Comparison of ENCODE assay signal across 8 mouse cellular contexts in genomic region chr13:21786899-21787629, GRCm38 (mm10). TPM values are rescaled to one million over a fixed set of nuclear protein-coding genes. Genes with fewer than 3 reads are reported as not detected.
A peak's percentile ranks its signal among the peaks of the same experiment; 100 is the strongest.
DNase-seq lines count a peak whose midpoint lies in the region; ATAC-seq lines count a peak whose summit lies in the region.
"Not testable (repeated sequence)": the region's sequence is repeated elsewhere in the genome, so short reads cannot be mapped to it uniquely, and the experiment has no call there.

Gene Hist1h2an, minus strand, starts transcription at chr13:21787218.
Gene Hist1h2bp, plus strand, starts transcription at chr13:21787461.

- H3K4me2 ChIP-seq in heart, embryonic 13.5 days, result peak within 1 kb of the TSS; percentile 69
- H3K4me2 ChIP-seq in liver, embryonic 12.5 days, result peak within 1 kb of the TSS; percentile 67
- peak within 1 kb of the TSS; percentile 57 for H3K4me2 ChIP-seq in stomach, embryonic 15.5 days

- not testable (repeated sequence) for H3K27ac ChIP-seq in brown adipose tissue, adult 24 weeks (replicated peaks; ENCODE audit: low read depth, low read length)
- peak within 1 kb of the TSS; percentile 86 for H3K27ac ChIP-seq in heart, embryonic 13.5 days (replicated peaks)
- H3K27ac ChIP-seq in liver, embryonic 12.5 days, result peak within 1 kb of the TSS; percentile 100
- H3K27ac ChIP-seq in stomach, embryonic 15.5 days, result peak within 1 kb of the TSS; percentile 89

- H3K36me3 ChIP-seq in heart, embryonic 13.5 days; liver, embryonic 12.5 days; stomach, embryonic 15.5 days: not testable (repeated sequence)

- peak within 1 kb of the TSS; percentile 52 for H3K4me3 ChIP-seq in brown adipose tissue, adult 24 weeks (ENCODE audit: insufficient read depth, low read depth, low read length)
- H3K4me3 ChIP-seq in heart, embryonic 13.5 days, result peak within 1 kb of the TSS; percentile 49
- peak within 1 kb of the TSS; percentile 54 for H3K4me3 ChIP-seq in liver, embryonic 12.5 days
- peak within 1 kb of the TSS; percentile 37 for H3K4me3 ChIP-seq in stomach, embryonic 15.5 days (replicated peaks)

- H3K9me3 ChIP-seq in heart, embryonic 13.5 days; liver, embryonic 12.5 days (replicated peaks); stomach, embryonic 15.5 days: not testable (repeated sequence)

- H3K4me1 ChIP-seq in brown adipose tissue, adult 24 weeks (ENCODE audit: control insufficient read depth, insufficient read depth, insufficient read length, low read length), result not testable (repeated sequence)
- H3K4me1 ChIP-seq in heart, embryonic 13.5 days, result peaks cover 44% of the 10 kb centered on the region
- peaks cover 64% of the 10 kb centered on the region for H3K4me1 ChIP-seq in liver, embryonic 12.5 days
- peaks cover 12% of the 10 kb centered on the region for H3K4me1 ChIP-seq in stomach, embryonic 15.5 days

- not testable (repeated sequence) for H3K27me3 ChIP-seq in heart, embryonic 13.5 days (replicated peaks); liver, embryonic 12.5 days (replicated peaks); stomach, embryonic 15.5 days (replicated peaks)

- under 1% methylated on average over 43 of the region's 63 CpGs for WGBS in heart, embryonic 13.5 days
- WGBS in liver, embryonic 12.5 days (ENCODE audit: insufficient replicate concordance), result under 1% methylated on average over 38 of the region's 63 CpGs
- WGBS in stomach, embryonic 15.5 days, result 0% methylated on average over 38 of the region's 63 CpGs

- ATAC-seq in heart, embryonic 13.5 days (ENCODE audit: extremely low read depth, insufficient number of reproducible peaks, low FRiP score, low TSS enrichment), result peak; percentile 83
- ATAC-seq in liver, embryonic 12.5 days, result peak; percentile 88
- ATAC-seq in stomach, embryonic 15.5 days (ENCODE audit: insufficient read depth, low FRiP score, low read depth), result peak; percentile 91

- DNase-seq in CD4-positive helper T cell, adult 2 months (ENCODE audit: low read depth, low spot score), result peak; percentile 94
- DNase-seq in fat pad, adult 2 months (ENCODE audit: extremely low read depth, low read depth, low spot score), result peak; percentile 92
- DNase-seq in kidney, postnatal 10 days, result peak; percentile 86
- DNase-seq in natural killer cell, adult 2 months (ENCODE audit: low spot score in 2 of 2), result peak; percentile 86 to 89

- H3K9ac ChIP-seq in heart, embryonic 13.5 days, result peak within 1 kb of the TSS; percentile 78
- H3K9ac ChIP-seq in liver, embryonic 12.5 days, result peak within 1 kb of the TSS; percentile 78
- not testable (repeated sequence) for H3K9ac ChIP-seq in stomach, embryonic 15.5 days

RNA-seq across cellular contexts. Expression of gene Hist1h2an, which starts in this region (rescaled TPM):
- polyA plus RNA-seq in brown adipose tissue, adult 24 weeks (2012; ENCODE audit: insufficient read depth, insufficient read length, missing spikeins), result not detected in 2 replicates
- 1.2 and 6.6 TPM in 2 replicates for polyA plus RNA-seq in heart, embryonic 13.5 days (2015; fragmentation: Nextera tagmentation; extraction: Ambion mirVana)
- 11.2 and 14.0 TPM in 2 replicates for polyA plus RNA-seq in liver, embryonic 12.5 days (2016; fragmentation: Nextera tagmentation; extraction: Ambion mirVana)
- polyA plus RNA-seq in stomach, embryonic 15.5 days (2015; fragmentation: Nextera tagmentation; extraction: Ambion mirVana), result 9.6 and 16.6 TPM in 2 replicates

RNA-seq across cellular contexts. Expression of gene Hist1h2bp, which starts in this region (rescaled TPM):
- not detected in 2 replicates for polyA plus RNA-seq in brown adipose tissue, adult 24 weeks (2012; ENCODE audit: insufficient read depth, insufficient read length, missing spikeins)
- polyA plus RNA-seq in heart, embryonic 13.5 days (2015; fragmentation: Nextera tagmentation; extraction: Ambion mirVana), result 0.37 and 0.49 TPM in 2 replicates
- 3.6 and 5.6 TPM in 2 replicates for polyA plus RNA-seq in liver, embryonic 12.5 days (2016; fragmentation: Nextera tagmentation; extraction: Ambion mirVana)
- 1.4 and 2.1 TPM in 2 replicates for polyA plus RNA-seq in stomach, embryonic 15.5 days (2015; fragmentation: Nextera tagmentation; extraction: Ambion mirVana)
